Mouse (Mus musculus): ENCODE measurements around the gene Ptprg.

DNA sequence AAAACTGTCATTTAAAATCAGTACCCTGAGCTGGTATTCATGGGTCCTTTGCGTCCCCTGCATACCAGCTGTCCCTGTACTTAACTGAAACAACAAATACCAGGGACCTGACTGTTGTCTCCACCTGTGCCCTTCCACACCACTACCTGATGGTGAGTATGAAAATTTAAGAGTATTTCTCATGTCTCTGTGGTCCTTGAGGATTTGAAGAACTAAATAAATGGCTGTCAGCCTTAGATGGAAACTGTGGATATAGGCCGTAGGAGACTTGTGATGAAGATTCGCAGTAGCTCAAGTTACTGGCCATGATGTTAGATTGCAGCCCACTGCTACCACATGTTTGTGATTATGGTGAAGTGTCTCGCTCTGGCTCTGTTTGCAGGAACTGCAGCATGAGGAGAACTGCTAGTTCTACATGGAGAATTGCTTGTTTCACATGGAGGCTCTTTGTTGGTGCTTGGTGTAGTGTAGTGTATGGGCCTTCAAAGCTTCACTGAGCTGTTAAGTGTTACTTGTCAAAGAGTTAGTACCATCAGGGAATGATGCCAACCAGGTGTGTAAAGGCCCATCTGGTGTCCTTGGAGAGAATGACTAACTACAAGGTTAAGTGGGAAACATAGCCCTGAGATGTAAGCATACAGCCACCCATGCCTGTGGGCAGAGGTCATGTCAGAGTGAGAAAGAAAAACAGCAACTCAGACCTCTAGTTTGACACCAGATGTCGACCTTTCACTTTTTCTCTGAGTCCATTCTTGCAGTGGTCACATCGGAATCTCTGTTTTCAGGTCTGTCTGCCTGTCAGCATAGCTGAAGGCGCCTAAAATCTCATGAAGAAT lies 518.9 kb downstream of the Ptprg start:
- TF ChIP-seq POLR2A (IDR thresholded peaks at IDR 0.05; ENCODE audit: control insufficient read depth, low read depth, low read length) (no peak), CTCF (IDR thresholded peaks at IDR 0.05; ENCODE audit: control insufficient read depth, insufficient read depth, insufficient replicate concordance, low read depth, low read length) (no peak)
